Mouse (Mus musculus) thymus, postnatal 25 days (tissue): ENCODE measurements at regions not wholly inside any gene's neighbourhood (a gene's known extent, or its start where the extent isn't known, plus 50 kb on each side); places are given as distances from the start of the nearest gene placed in this dataset.
"Not testable (repeated sequence)": the region's sequence is repeated elsewhere in the genome, so short reads cannot be mapped to it uniquely, and the experiment has no call there.

Source experiments
- DNase-seq: peaks from one replicate; pipeline ENCODE4 v3.0.0; 2022

- no peak for DNase-seq
These were observed 51.4 kb upstream of the Dlx2 start for GRCm38 (mm10) chr2:71597956-71598355.

- no peak for DNase-seq
These were observed 51.8 kb upstream of the Dlx2 start for GRCm38 (mm10) chr2:71598368-71598767.

GRCm38 (mm10) chr2:71598778-71599177 lies 52.2 kb upstream of the Dlx2 start:
- peak; percentile 91 for DNase-seq

- no peak for DNase-seq
These were observed 53.7 kb upstream of the Dlx2 start for GRCm38 (mm10) chr2:71600213-71600612.

- no peak for DNase-seq
These were observed 54.4 kb upstream of the Dlx2 start for GRCm38 (mm10) chr2:71600999-71601398.

GRCm38 (mm10) chr2:71603796-71604195 lies 57.2 kb upstream of the Dlx2 start:
- not testable (repeated sequence) for DNase-seq

- DNase-seq = no peak
These were observed 59.1 kb upstream of the Dlx2 start for GRCm38 (mm10) chr2:71605606-71606005.

- DNase-seq = no peak
These were observed 60.5 kb upstream of the Dlx2 start for GRCm38 (mm10) chr2:71607087-71607502.

GRCm38 (mm10) chr2:71613216-71613615 lies 66.7 kb upstream of the Dlx2 start:
- DNase-seq = no peak

GRCm38 (mm10) chr2:71616526-71616925 lies 70.0 kb upstream of the Dlx2 start:
- DNase-seq = no peak

GRCm38 (mm10) chr2:71621458-71621857 lies 74.9 kb upstream of the Dlx2 start:
- no peak for DNase-seq

- DNase-seq = peak; percentile 7
These were observed 76.1 kb upstream of the Dlx2 start for GRCm38 (mm10) chr2:71622532-71623099.

- DNase-seq = no peak
These were observed 76.6 kb upstream of the Dlx2 start for GRCm38 (mm10) chr2:71623134-71623533.

GRCm38 (mm10) chr2:71625298-71625902 lies 78.8 kb upstream of the Dlx2 start:
- DNase-seq = no peak

GRCm38 (mm10) chr2:71626404-71626803 lies 79.8 kb upstream of the Dlx2 start:
- DNase-seq = no peak

- DNase-seq = no peak
These were observed 80.7 kb upstream of the Dlx2 start for GRCm38 (mm10) chr2:71627097-71627755.

GRCm38 (mm10) chr2:71628821-71629220 lies 82.3 kb upstream of the Dlx2 start:
- DNase-seq = no peak

GRCm38 (mm10) chr2:71629301-71630142 lies 83.0 kb upstream of the Dlx2 start:
- DNase-seq = peak; percentile 6

GRCm38 (mm10) chr2:71630143-71630463 lies 83.5 kb upstream of the Dlx2 start:
- DNase-seq = no peak

GRCm38 (mm10) chr2:71633471-71633870 lies 86.9 kb upstream of the Dlx2 start:
- no peak for DNase-seq

- no peak for DNase-seq
These were observed 87.9 kb upstream of the Dlx2 start for GRCm38 (mm10) chr2:71634471-71634870.

GRCm38 (mm10) chr2:71636134-71636533 lies 89.6 kb upstream of the Dlx2 start:
- DNase-seq = no peak

- no peak for DNase-seq
These were observed 90.0 kb upstream of the Dlx2 start for GRCm38 (mm10) chr2:71636590-71636989.

- DNase-seq = no peak
These were observed 93.7 kb upstream of the Dlx2 start for GRCm38 (mm10) chr2:71640251-71640650.
